Mouse (Mus musculus) forebrain, embryonic 15.5 days (tissue): ENCODE results near the gene Ccnt1. TPM values are rescaled to one million over a fixed set of nuclear protein-coding genes. Genes with fewer than 3 reads are reported as not detected.
A peak's percentile ranks its signal among the peaks of the same experiment; 100 is the strongest.
"Not testable (repeated sequence)": the region's sequence is repeated elsewhere in the genome, so short reads cannot be mapped to it uniquely, and the experiment has no call there.

Source experiments
- ATAC-seq: fragments of 200-750 bp; cut with Nextera tagmentation; replicated peaks from 2 replicates; pipeline ENCODE4 v1.8.0; 2017; ENCODE audit warnings: mild to moderate bottlenecking, moderate TSS enrichment, moderate library complexity
- H3K27ac ChIP-seq: fragments of 300-500 bp; sonication (generic); replicated peaks from 2 replicates; pipeline ENCODE4 v1.5.1; 2015; ENCODE audit warnings: mild to moderate bottlenecking, inconsistent platforms
- H3K27me3 ChIP-seq: fragments of 300-500 bp; sonication (generic); 2 replicates; pipeline ENCODE4 v1.6.1; 2015; ENCODE audit warnings: inconsistent platforms
- H3K36me3 ChIP-seq: fragments of 300-500 bp; sonication (generic); 2 replicates; pipeline ENCODE4 v1.6.1; 2015; ENCODE audit warnings: mild to moderate bottlenecking, inconsistent platforms
- H3K4me1 ChIP-seq: fragments of 300-500 bp; sonication (generic); 2 replicates; pipeline ENCODE4 v1.6.1; 2015; ENCODE audit warnings: inconsistent platforms
- H3K4me2 ChIP-seq: fragments of 300-500 bp; sonication (generic); replicated peaks from 2 replicates; pipeline ENCODE4 v1.6.1; 2015; ENCODE audit warnings: mild to moderate bottlenecking, inconsistent platforms
- H3K4me3 ChIP-seq: fragments of 300-500 bp; sonication (generic); 2 replicates; pipeline ENCODE4 v1.5.1; 2015; ENCODE audit warnings: mild to moderate bottlenecking, inconsistent platforms
- H3K9ac ChIP-seq: fragments of 300-500 bp; sonication (generic); replicated peaks from 2 replicates; pipeline ENCODE4 v1.6.1; 2015; ENCODE audit warnings: mild to moderate bottlenecking, inconsistent platforms
- H3K9me3 ChIP-seq: fragments of 300-500 bp; sonication (generic); 2 replicates; pipeline ENCODE4 v1.6.1; 2016; ENCODE audit warnings: inconsistent platforms
- WGBS: fragments of 180-500 bp; shearing (Covaris S2); methylation state at CpG from one replicate; pipeline ENCODE4 v1.1.7; 2015; ENCODE audit warnings: mixed read lengths; 5-methylcytosine and 5-hydroxymethylcytosine counted together
- polyA plus RNA-seq: library from polyadenylated mRNA; unstranded; fragments of >200 nt; fragmentation: Nextera tagmentation; extraction: Ambion mirVana; gene quantifications from 2 replicates; pipeline ENCODE4 v1.2.1, GENCODE M21; 2015

Ccnt1 gene
- polyA plus RNA-seq, 1 experiment from 2014 or later: 66.5 TPM

GRCm38 (mm10) chr15:98513676-98514075 is 57.0 kb downstream of the Ccnt1 start:
- not testable (repeated sequence) for ATAC-seq, H3K9me3 ChIP-seq, H3K9ac ChIP-seq, H3K4me1 ChIP-seq, H3K27ac ChIP-seq, H3K4me3 ChIP-seq, H3K4me2 ChIP-seq, H3K27me3 ChIP-seq
- 72% methylated on average over 3 of the region's 3 CpGs for WGBS
- H3K36me3 ChIP-seq: peaks cover 10% of the 10 kb centered on the region

GRCm38 (mm10) chr15:98512799-98513321 is 57.9 kb downstream of the Ccnt1 start:
- Histone ChIP-seq H3K9ac (no peak overlapping the region), H3K9me3 (no peaks in the 10 kb centered on the region), H3K4me1 (peaks cover 6% of the 10 kb centered on the region; the same call in 1 of the 2 replicates), H3K4me2 (no peak overlapping the region), H3K4me3 (no peak overlapping the region), H3K27ac (no peak overlapping the region), H3K27me3 (no peaks in the 10 kb centered on the region), H3K36me3 (peaks cover 2% of the 10 kb centered on the region)
- no peak for ATAC-seq
- WGBS: 62% methylated on average over 17 of the region's 17 CpGs

GRCm38 (mm10) chr15:98512232-98512631 is 58.5 kb downstream of the Ccnt1 start:
- Histone ChIP-seq H3K4me1 (peaks cover 6% of the 10 kb centered on the region; the same call in 1 of the 2 replicates), H3K9ac (no peak overlapping the region), H3K4me2 (no peak overlapping the region), H3K27me3 (no peaks in the 10 kb centered on the region), H3K36me3 (no peaks in the 10 kb centered on the region), H3K4me3 (no peak overlapping the region), H3K9me3 (no peaks in the 10 kb centered on the region), H3K27ac (no peak overlapping the region)
- WGBS: 70% methylated on average over 8 of the region's 8 CpGs
- no peak for ATAC-seq

GRCm38 (mm10) chr15:98511386-98511928 is 59.3 kb downstream of the Ccnt1 start:
- Histone ChIP-seq H3K4me1 (peaks cover 6% of the 10 kb centered on the region; the same call in 1 of the 2 replicates), H3K36me3 (no peaks in the 10 kb centered on the region), H3K4me3 (no peak overlapping the region), H3K4me2 (no peak overlapping the region), H3K27ac (no peak overlapping the region), H3K9ac (no peak overlapping the region), H3K9me3 (no peaks in the 10 kb centered on the region), H3K27me3 (no peaks in the 10 kb centered on the region)
- no peak for ATAC-seq
- WGBS: 56% methylated on average over 13 of the region's 13 CpGs

- Histone ChIP-seq H3K36me3 (no peaks in the 10 kb centered on the region), H3K27ac (no peak overlapping the region), H3K9ac (no peak overlapping the region), H3K4me2 (peak overlapping the region; percentile 40), H3K4me3 (peak overlapping the region; percentile 19; the same call in 1 of the 2 replicates), H3K9me3 (no peaks in the 10 kb centered on the region), H3K4me1 (peaks cover 6% of the 10 kb centered on the region; the same call in 1 of the 2 replicates), H3K27me3 (no peaks in the 10 kb centered on the region)
- ATAC-seq: no peak
- WGBS: 27% methylated on average over 25 of the region's 25 CpGs
Observed at GRCm38 (mm10) chr15:98510438-98511385, 60.0 kb downstream of the Ccnt1 start.

- Histone ChIP-seq H3K9ac (no peak overlapping the region), H3K4me2 (no peak overlapping the region), H3K4me1 (peaks cover 6% of the 10 kb centered on the region; the same call in 1 of the 2 replicates), H3K9me3 (no peaks in the 10 kb centered on the region), H3K36me3 (no peaks in the 10 kb centered on the region), H3K27me3 (no peaks in the 10 kb centered on the region), H3K27ac (no peak overlapping the region), H3K4me3 (no peak overlapping the region)
- WGBS: 55% methylated on average over 2 of the region's 2 CpGs
- ATAC-seq: no peak
Observed at GRCm38 (mm10) chr15:98509387-98509786, 61.3 kb downstream of the Ccnt1 start.

- Histone ChIP-seq H3K4me2 (no peak overlapping the region), H3K9me3 (no peaks in the 10 kb centered on the region), H3K36me3 (no peaks in the 10 kb centered on the region), H3K9ac (no peak overlapping the region), H3K27ac (no peak overlapping the region), H3K27me3 (no peaks in the 10 kb centered on the region), H3K4me3 (no peak overlapping the region), H3K4me1 (peaks cover 6% of the 10 kb centered on the region; the same call in 1 of the 2 replicates)
- ATAC-seq: no peak
- 92% methylated on average over 6 of the region's 6 CpGs for WGBS
Observed at GRCm38 (mm10) chr15:98507321-98507720, 63.4 kb downstream of the Ccnt1 start.

- Histone ChIP-seq H3K36me3 (no peaks in the 10 kb centered on the region), H3K9ac (no peak overlapping the region), H3K9me3 (no peaks in the 10 kb centered on the region), H3K4me1 (peaks cover 6% of the 10 kb centered on the region; the same call in 1 of the 2 replicates), H3K27me3 (no peaks in the 10 kb centered on the region), H3K4me3 (no peak overlapping the region), H3K27ac (no peak overlapping the region), H3K4me2 (no peak overlapping the region)
- ATAC-seq: no peak
- WGBS: 87% methylated on average over 9 of the region's 9 CpGs
Observed at GRCm38 (mm10) chr15:98506253-98506957, 64.3 kb downstream of the Ccnt1 start.

- H3K9ac ChIP-seq: no peak overlapping the region
- no peaks in the 10 kb centered on the region for H3K4me1 ChIP-seq
- no peak overlapping the region for H3K27ac ChIP-seq
- 10% methylated on average over 18 of the region's 18 CpGs for WGBS
- no peaks in the 10 kb centered on the region for H3K27me3 ChIP-seq
- no peak for ATAC-seq
- no peaks in the 10 kb centered on the region for H3K36me3 ChIP-seq
- H3K4me3 ChIP-seq: no peak overlapping the region
- H3K9me3 ChIP-seq: no peaks in the 10 kb centered on the region
- no peak overlapping the region for H3K4me2 ChIP-seq
Observed at GRCm38 (mm10) chr15:98504514-98504913, 66.2 kb downstream of the Ccnt1 start.

- H3K36me3 ChIP-seq: no peaks in the 10 kb centered on the region
- no peaks in the 10 kb centered on the region for H3K27me3 ChIP-seq
- no peak overlapping the region for H3K27ac ChIP-seq
- no peaks in the 10 kb centered on the region for H3K9me3 ChIP-seq
- no peak overlapping the region for H3K4me3 ChIP-seq
- no peaks in the 10 kb centered on the region for H3K4me1 ChIP-seq
- H3K9ac ChIP-seq: no peak overlapping the region
- no peak overlapping the region for H3K4me2 ChIP-seq
- no peak for ATAC-seq
- WGBS: 87% methylated on average over 3 of the region's 3 CpGs
Observed at GRCm38 (mm10) chr15:98503317-98503716, 67.4 kb downstream of the Ccnt1 start.

- no peak overlapping the region for H3K27ac ChIP-seq
- H3K9me3 ChIP-seq: no peaks in the 10 kb centered on the region
- H3K9ac ChIP-seq: no peak overlapping the region
- H3K4me3 ChIP-seq: no peak overlapping the region
- no peak for ATAC-seq
- H3K4me1 ChIP-seq: no peaks in the 10 kb centered on the region
- WGBS: 89% methylated on average over 17 of the region's 17 CpGs
- no peaks in the 10 kb centered on the region for H3K36me3 ChIP-seq
- no peak overlapping the region for H3K4me2 ChIP-seq
- H3K27me3 ChIP-seq: no peaks in the 10 kb centered on the region
Observed at GRCm38 (mm10) chr15:98497631-98498030, 73.1 kb downstream of the Ccnt1 start.

- 61% methylated on average over 4 of the region's 4 CpGs for WGBS
- H3K4me1 ChIP-seq: no peaks in the 10 kb centered on the region
Observed at GRCm38 (mm10) chr15:98492102-98492501, 78.6 kb downstream of the Ccnt1 start, which contains the start of gene Olfr279. Gene Olfr279 (plus strand): TSS chr15:98492402.

More at GRCm38 (mm10) chr15:98492102-98492501, 78.6 kb downstream of the Ccnt1 start, which contains the start of gene Olfr279:
- H3K27me3 ChIP-seq: no peaks in the 10 kb centered on the region
- H3K4me3 ChIP-seq: no peak within 1 kb of the TSS
- no peak within 1 kb of the TSS for H3K9ac ChIP-seq
- ATAC-seq: no peak
- no peak within 1 kb of the TSS for H3K27ac ChIP-seq
- H3K36me3 ChIP-seq: no peaks in the 10 kb centered on the region
- no peaks in the 10 kb centered on the region for H3K9me3 ChIP-seq
- no peak within 1 kb of the TSS for H3K4me2 ChIP-seq
